Mouse (Mus musculus): ENCODE results near the gene Strip1. TPM values are rescaled to one million over a fixed set of nuclear protein-coding genes. Genes with fewer than 3 reads are reported as not detected.
"Not testable (repeated sequence)": the region's sequence is repeated elsewhere in the genome, so short reads cannot be mapped to it uniquely, and the experiment has no call there.

Strip1 gene
- polyA plus RNA-seq, 1 experiment = 16.8 TPM

DNA sequence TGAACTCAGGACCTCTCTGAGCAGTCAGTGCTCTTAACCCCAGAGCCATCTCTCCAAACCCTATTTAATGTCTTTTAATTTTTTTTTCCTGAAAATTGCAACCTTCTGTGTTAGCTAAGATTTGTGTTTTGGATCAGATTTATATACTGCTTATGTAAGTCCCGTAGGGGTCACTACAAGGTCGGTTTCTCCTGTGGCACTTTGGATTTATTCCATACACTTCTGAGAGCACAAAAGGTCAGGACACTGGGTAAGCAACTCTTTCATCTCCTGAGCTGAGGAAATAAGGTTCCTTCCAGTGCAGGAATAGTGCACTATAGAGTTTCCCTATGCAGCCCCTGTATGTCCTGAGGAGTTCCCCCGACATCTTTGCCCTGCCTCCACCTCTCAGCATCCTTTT, 24.0 kb upstream of the Strip1 start:
- H3K4me1 ChIP-seq (ENCODE audit: control insufficient read depth, insufficient read depth, low read length) = peaks cover 11% of the 10 kb centered on the region
- no peak overlapping the region for H3K4me3 ChIP-seq (ENCODE audit: insufficient read depth, low read length)
- H3K27ac ChIP-seq (ENCODE audit: insufficient read depth, low read depth, low read length) = no peak overlapping the region
- TF ChIP-seq CTCF (IDR thresholded peaks at IDR 0.05; ENCODE audit: low read depth, low read length) = no peak
- no peak for TF ChIP-seq POLR2A (IDR thresholded peaks at IDR 0.05; ENCODE audit: borderline replicate concordance, low read depth, low read length)

DNA sequence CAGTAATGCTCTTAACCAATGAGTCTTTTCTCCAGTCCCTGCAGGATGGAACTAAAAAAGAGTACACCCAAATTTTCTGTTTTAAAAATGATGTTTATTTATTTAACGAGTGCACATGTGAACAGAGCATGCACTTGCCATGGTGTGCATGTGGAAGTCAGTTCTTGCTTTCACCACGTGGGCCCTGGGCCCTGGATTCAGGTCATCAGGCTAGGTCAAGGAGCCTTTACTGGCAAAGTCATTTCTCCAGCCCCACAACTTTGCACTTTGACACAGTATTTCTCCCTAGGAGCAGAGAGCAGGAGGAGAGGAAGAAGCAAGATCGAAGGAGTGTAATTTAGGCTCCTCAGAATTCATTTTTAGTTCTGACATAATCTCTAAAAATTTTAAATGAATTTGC, 23.4 kb upstream of the Strip1 start:
- Histone ChIP-seq H3K4me3 (ENCODE audit: insufficient read depth, low read length) (no peak overlapping the region), H3K4me1 (ENCODE audit: control insufficient read depth, insufficient read depth, low read length) (peaks cover 11% of the 10 kb centered on the region), H3K27ac (ENCODE audit: insufficient read depth, low read depth, low read length) (no peak overlapping the region)
- TF ChIP-seq POLR2A (IDR thresholded peaks at IDR 0.05; ENCODE audit: borderline replicate concordance, low read depth, low read length) (no peak), CTCF (IDR thresholded peaks at IDR 0.05; ENCODE audit: low read depth, low read length) (no peak)

DNA sequence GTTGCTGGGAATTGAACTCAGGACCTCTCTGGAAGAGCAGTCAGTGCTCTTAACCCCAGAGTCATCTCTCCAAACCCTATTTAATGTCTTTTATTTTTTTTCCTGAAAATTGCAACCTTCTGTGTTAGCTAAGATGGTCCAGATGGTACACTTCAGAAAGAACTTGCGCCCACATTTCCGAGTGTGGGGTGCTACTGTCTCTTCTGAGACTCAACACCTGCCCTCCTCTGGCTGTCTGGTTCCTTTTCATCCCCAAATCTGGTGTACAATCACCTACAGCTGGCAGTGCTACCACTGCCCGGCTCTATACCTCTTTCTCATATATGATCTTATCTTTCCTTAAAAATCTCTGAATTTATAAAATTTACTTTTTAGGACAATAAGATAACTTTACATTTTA, 21.5 kb upstream of the Strip1 start:
- Histone ChIP-seq H3K27ac (ENCODE audit: insufficient read depth, low read depth, low read length) (no peak overlapping the region), H3K4me3 (ENCODE audit: insufficient read depth, low read length) (no peak overlapping the region), H3K4me1 (ENCODE audit: control insufficient read depth, insufficient read depth, low read length) (peaks cover 11% of the 10 kb centered on the region)
- TF ChIP-seq CTCF (IDR thresholded peaks at IDR 0.05; ENCODE audit: low read depth, low read length) (no peak), POLR2A (IDR thresholded peaks at IDR 0.05; ENCODE audit: borderline replicate concordance, low read depth, low read length) (no peak)

DNA sequence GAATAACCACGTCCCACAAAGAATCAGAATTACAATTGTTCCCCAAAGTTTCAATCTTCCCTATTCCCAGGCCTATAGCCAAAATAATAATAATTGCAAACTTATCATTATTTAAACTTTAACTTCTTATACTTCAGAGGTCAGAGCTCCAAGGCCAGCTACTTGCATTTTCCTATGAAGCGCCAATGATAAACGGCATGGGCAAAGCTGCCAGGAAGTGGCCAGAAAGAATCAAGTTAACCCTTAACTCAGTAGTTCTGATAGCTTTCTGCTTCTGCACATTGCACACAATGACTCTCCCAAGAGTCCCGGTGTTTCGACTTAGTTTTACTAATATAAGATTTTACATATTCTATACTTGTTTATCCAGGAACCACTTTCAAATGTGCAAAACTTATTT, 18.8 kb upstream of the Strip1 start:
- H3K27ac ChIP-seq (ENCODE audit: insufficient read depth, low read depth, low read length); H3K4me1 ChIP-seq (ENCODE audit: control insufficient read depth, insufficient read depth, low read length); H3K4me3 ChIP-seq (ENCODE audit: insufficient read depth, low read length): not testable (repeated sequence)

DNA sequence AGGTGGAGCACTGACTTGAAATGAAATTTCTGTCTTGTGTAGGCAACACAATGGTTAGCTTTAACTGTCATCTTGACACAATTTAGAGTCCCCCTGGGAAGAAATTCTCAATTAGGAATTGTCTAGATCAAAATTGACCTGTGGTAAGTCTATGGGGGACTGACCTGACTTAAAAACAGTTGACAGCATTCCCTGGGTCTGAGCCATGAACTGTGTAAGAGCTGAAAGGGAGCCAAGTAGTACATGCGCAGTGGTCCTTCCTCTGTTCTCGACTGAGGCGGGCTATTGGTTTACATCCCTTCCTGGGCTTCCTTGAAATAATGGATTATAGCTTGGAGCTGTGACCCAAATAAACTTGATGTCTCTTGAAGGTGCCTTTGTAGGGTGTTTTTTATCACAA, 15.5 kb upstream of the Strip1 start:
- H3K4me1 ChIP-seq (ENCODE audit: control insufficient read depth, insufficient read depth, low read length) = no peaks in the 10 kb centered on the region
- no peak for TF ChIP-seq CTCF (IDR thresholded peaks at IDR 0.05; ENCODE audit: low read depth, low read length)
- no peak for TF ChIP-seq POLR2A (IDR thresholded peaks at IDR 0.05; ENCODE audit: borderline replicate concordance, low read depth, low read length)
- H3K4me3 ChIP-seq (ENCODE audit: insufficient read depth, low read length) = no peak overlapping the region
- H3K27ac ChIP-seq (ENCODE audit: insufficient read depth, low read depth, low read length) = no peak overlapping the region

DNA sequence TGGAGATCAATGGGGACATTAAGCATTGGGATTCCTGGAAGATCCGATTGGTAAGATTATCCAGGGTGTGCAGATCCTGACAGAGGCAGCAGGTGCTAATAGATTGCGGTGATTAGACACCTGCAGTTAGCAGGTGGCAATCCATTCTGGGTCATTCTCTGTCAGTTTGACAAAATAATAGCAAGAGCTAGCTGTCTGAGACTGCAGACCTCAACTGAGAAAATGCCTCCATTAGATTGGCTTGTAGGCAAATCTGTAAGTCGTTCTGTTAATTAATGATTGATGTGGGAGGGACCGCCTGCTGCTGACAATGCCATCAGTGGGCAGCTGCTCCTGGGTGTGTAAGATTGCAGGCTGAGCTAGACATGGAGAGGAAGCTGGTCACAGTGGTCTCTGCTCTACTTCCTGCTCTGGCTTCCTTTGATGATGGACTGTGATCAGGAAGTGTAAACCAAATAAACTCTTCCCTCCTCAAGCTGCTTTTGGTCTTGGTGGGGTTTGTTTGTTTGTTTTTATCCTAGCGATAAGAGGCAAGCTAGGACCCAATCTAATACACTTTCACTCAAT, 6.2 kb upstream of the Strip1 start:
- TF ChIP-seq POLR2A (IDR thresholded peaks at IDR 0.05; ENCODE audit: borderline replicate concordance, low read depth, low read length) (no peak), CTCF (IDR thresholded peaks at IDR 0.05; ENCODE audit: low read depth, low read length) (no peak)
- 0 out of 2 replicates have a peak, but pooled peaks cover 3% of the 10 kb centered on the region for H3K4me1 ChIP-seq (ENCODE audit: control insufficient read depth, insufficient read depth, low read length)
- no peak overlapping the region for H3K27ac ChIP-seq (ENCODE audit: insufficient read depth, low read depth, low read length)
- H3K4me3 ChIP-seq (ENCODE audit: insufficient read depth, low read length) = no peak overlapping the region

DNA sequence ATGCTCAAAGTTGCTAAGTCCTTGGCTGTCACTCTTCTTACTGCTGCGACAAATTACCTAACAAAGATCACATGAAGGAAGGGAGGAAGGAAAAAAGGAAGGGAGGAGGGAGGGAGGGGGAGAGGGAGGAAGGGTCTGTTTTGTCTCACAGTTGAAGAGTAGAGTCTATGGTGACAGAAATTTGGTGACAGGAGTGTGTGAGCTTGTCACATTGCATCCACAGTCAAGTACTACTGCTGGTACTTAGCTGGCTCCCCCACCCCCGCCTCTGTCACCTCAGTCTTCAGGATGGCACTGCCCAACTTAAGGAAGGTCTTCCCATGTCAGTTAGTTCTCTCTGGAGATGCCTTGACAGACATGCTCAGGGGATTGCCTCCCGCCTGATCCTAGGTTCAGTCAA, 4.7 kb upstream of the Strip1 start:
- H3K27ac ChIP-seq (ENCODE audit: insufficient read depth, low read depth, low read length) = no peak overlapping the region
- peaks cover 7% of the 10 kb centered on the region; the same call in 1 of the 2 replicates for H3K4me1 ChIP-seq (ENCODE audit: control insufficient read depth, insufficient read depth, low read length)
- TF ChIP-seq CTCF (IDR thresholded peaks at IDR 0.05; ENCODE audit: low read depth, low read length) = no peak
- TF ChIP-seq POLR2A (IDR thresholded peaks at IDR 0.05; ENCODE audit: borderline replicate concordance, low read depth, low read length) = no peak

DNA sequence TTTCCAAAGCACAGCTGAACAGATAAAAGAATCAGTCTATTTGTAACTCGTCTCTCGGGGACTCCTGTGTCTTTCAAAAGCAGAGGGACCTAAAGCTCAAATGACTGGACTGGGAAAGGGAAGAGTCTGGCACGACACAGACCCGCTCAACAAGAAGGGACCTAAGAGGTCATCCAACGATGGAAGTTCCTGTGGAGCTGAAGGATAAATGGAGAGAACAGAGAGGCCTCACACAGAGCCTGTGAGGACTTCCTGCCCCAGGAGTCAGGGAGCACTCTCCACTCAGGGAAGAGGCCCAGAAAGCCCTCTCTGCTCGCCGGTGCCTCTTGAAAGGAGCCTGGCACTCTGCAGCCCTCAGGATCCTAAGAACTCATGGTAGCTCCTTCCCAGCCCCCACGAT, 4.3 kb upstream of the Strip1 start:
- H3K4me1 ChIP-seq (ENCODE audit: control insufficient read depth, insufficient read depth, low read length) = peaks cover 7% of the 10 kb centered on the region; the same call in 1 of the 2 replicates
- no peak overlapping the region for H3K27ac ChIP-seq (ENCODE audit: insufficient read depth, low read depth, low read length)
- no peak overlapping the region for H3K4me3 ChIP-seq (ENCODE audit: insufficient read depth, low read length)
- TF ChIP-seq POLR2A (IDR thresholded peaks at IDR 0.05; ENCODE audit: borderline replicate concordance, low read depth, low read length) = no peak
- no peak for TF ChIP-seq CTCF (IDR thresholded peaks at IDR 0.05; ENCODE audit: low read depth, low read length)

More for the DNA sequence above, 4.7 kb upstream of the Strip1 start:
- no peak overlapping the region for H3K4me3 ChIP-seq (ENCODE audit: insufficient read depth, low read length)

DNA sequence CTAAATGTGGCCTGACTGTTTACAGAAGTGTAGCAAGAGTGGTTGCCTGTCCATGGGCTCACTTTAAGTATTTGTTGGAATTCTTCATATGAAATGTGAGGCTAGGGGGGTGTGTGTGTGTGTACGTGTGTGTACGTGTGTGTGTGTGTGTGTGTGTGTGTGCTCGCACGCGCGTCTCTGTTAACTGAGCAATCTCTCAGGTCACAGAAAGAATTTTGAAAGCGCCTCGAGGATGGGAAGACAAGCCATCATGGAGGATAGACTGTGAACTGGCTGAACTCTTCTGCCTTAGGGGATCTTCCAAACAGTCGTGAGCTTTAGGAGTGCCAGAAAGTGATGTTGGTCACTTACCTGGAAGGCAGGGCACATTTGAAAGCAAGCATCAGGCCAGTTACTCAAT, 2.4 kb upstream of the Strip1 start:
- Histone ChIP-seq H3K27ac (ENCODE audit: insufficient read depth, low read depth, low read length) (no peak overlapping the region), H3K4me3 (ENCODE audit: insufficient read depth, low read length) (no peak overlapping the region), H3K4me1 (ENCODE audit: control insufficient read depth, insufficient read depth, low read length) (peaks cover 10% of the 10 kb centered on the region)
- no peak for TF ChIP-seq POLR2A (IDR thresholded peaks at IDR 0.05; ENCODE audit: borderline replicate concordance, low read depth, low read length)
- no peak for TF ChIP-seq CTCF (IDR thresholded peaks at IDR 0.05; ENCODE audit: low read depth, low read length)

DNA sequence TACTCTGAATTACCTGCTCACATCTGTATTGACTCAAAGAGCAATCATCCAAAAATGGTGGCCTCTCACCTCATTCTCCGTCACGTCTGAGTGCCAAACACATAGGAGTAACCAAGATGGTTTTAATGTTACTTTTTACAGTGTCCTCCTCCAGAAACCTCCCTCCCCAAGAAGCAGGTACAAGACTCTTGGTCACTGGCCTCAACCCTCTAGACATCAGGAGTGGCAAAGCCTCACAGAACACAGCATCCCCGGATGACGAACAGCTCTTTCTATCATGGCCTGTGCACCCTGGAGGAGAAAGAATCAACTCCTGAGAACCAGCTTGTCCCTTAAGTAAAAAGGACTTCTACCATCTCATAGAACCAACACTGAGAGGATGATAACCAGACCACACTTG, 1.3 kb upstream of the Strip1 start:
- H3K4me1 ChIP-seq (ENCODE audit: control insufficient read depth, insufficient read depth, low read length) = peaks cover 9% of the 10 kb centered on the region
- TF ChIP-seq CTCF (IDR thresholded peaks at IDR 0.05; ENCODE audit: low read depth, low read length) (no peak), POLR2A (IDR thresholded peaks at IDR 0.05; ENCODE audit: borderline replicate concordance, low read depth, low read length) (no peak)
- no peak overlapping the region for H3K27ac ChIP-seq (ENCODE audit: insufficient read depth, low read depth, low read length)
- H3K4me3 ChIP-seq (ENCODE audit: insufficient read depth, low read length) = no peak overlapping the region
